Mouse (Mus musculus): Measurements from ENCODE around the gene Mob3b. TPM values are rescaled to one million over a fixed set of nuclear protein-coding genes. Genes with fewer than 3 reads are reported as not detected.

Mob3b gene
- polyA plus RNA-seq, 1 experiment from 2014 or later = 30.2 TPM

GRCm38 (mm10) chr4:35082476-35083114, 74.7 kb downstream of the Mob3b start:
- WGBS = 72% methylated on average over 10 of the region's 10 CpGs
- Histone ChIP-seq H3K9ac (no peak overlapping the region), H3K36me3 (no peaks in the 10 kb centered on the region), H3K27ac (no peak overlapping the region), H3K4me1 (replicated peaks) (peaks cover 6% of the 10 kb centered on the region; the same call in 1 of the 2 replicates), H3K4me3 (replicated peaks) (no peak overlapping the region), H3K9me3 (no peaks in the 10 kb centered on the region), H3K4me2 (replicated peaks) (no peak overlapping the region), H3K27me3 (replicated peaks) (no peaks in the 10 kb centered on the region)
- ATAC-seq = no peak

DNA sequence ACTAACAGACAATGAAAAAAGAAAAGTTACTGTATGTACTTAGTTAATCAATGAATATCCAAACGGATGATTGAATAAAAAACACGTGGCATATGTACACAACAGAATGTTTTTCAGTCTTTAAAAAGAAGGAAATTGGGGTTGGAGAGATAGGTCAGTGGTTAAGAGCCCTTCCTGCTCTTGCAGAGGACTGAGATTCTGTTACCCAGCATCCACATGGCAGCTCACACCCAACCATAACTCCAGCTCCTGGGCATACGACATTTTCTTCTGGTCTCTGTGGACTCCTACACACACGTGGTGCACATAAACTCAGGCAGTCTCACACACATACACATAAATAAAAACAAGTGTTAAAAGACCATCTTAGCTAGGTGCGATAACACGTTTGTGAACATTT, 77.0 kb downstream of the Mob3b start:
- H3K4me3 ChIP-seq (replicated peaks) = no peak overlapping the region
- no peaks in the 10 kb centered on the region for H3K4me1 ChIP-seq (replicated peaks)
- no peaks in the 10 kb centered on the region for H3K9me3 ChIP-seq
- no peak overlapping the region for H3K9ac ChIP-seq
- no peak overlapping the region for H3K27ac ChIP-seq
- no peak overlapping the region for H3K4me2 ChIP-seq (replicated peaks)
- no peaks in the 10 kb centered on the region for H3K36me3 ChIP-seq
- no peaks in the 10 kb centered on the region for H3K27me3 ChIP-seq (replicated peaks)
- ATAC-seq = no peak
- 84% methylated on average over 6 of the region's 6 CpGs for WGBS

DNA sequence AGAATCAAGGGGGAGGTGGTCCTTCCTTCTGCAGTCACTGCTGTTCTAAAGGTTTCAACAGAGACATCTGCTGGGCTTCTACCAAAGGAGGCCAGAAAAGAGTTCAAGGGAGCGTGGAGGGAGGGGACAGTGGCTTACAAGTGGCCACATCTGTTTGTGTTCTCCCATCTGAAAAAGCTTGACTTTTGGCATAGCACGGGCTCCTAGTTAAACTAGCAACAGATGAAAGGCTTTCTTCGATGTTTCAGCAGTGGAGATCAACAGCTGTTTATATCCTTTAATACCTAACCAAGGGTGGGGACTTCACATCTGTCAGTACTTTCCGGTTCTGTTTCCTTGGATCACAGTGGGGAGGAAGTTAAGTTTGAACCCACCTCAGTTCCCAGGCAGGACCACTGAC, 88.5 kb downstream of the Mob3b start:
- no peak overlapping the region for H3K4me2 ChIP-seq (replicated peaks)
- no peak for ATAC-seq
- H3K9ac ChIP-seq = no peak overlapping the region
- no peaks in the 10 kb centered on the region for H3K36me3 ChIP-seq
- H3K27me3 ChIP-seq (replicated peaks) = no peaks in the 10 kb centered on the region
- 45% methylated on average over 4 of the region's 4 CpGs for WGBS
- no peak overlapping the region for H3K4me3 ChIP-seq (replicated peaks)
- no peak overlapping the region for H3K27ac ChIP-seq
- no peaks in the 10 kb centered on the region for H3K9me3 ChIP-seq
- H3K4me1 ChIP-seq (replicated peaks) = peaks cover 11% of the 10 kb centered on the region

DNA sequence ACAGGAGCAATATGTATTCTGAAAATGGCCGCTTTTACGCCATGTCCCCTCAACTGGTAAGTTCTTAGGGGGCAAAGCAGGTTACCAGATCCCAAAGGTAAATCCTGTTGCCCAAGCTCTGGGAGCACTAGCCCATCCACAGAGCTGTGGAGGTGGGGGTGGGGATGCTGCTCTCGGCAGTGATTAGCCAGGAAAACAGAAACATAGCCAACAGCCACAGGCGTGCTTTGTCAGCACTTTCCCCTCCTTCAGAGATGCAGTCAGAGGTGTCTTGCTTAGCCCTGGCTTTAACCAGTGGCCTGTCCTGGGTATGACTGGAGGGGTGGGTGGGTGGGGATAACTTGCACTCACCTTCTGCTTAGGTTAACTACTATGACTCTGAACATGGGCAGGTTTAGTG, 91.1 kb downstream of the Mob3b start:
- whole genome bisulfite sequencing = 75% methylated on average over 4 of the region's 4 CpGs
- no peaks in the 10 kb centered on the region for H3K27me3 ChIP-seq (replicated peaks)
- H3K9me3 ChIP-seq = no peaks in the 10 kb centered on the region
- no peak overlapping the region for H3K27ac ChIP-seq
- no peak overlapping the region for H3K4me2 ChIP-seq (replicated peaks)
- no peak overlapping the region for H3K9ac ChIP-seq
- no peaks in the 10 kb centered on the region for H3K36me3 ChIP-seq
- H3K4me3 ChIP-seq (replicated peaks) = no peak overlapping the region
- no peak for ATAC-seq
- peaks cover 18% of the 10 kb centered on the region for H3K4me1 ChIP-seq (replicated peaks)

DNA sequence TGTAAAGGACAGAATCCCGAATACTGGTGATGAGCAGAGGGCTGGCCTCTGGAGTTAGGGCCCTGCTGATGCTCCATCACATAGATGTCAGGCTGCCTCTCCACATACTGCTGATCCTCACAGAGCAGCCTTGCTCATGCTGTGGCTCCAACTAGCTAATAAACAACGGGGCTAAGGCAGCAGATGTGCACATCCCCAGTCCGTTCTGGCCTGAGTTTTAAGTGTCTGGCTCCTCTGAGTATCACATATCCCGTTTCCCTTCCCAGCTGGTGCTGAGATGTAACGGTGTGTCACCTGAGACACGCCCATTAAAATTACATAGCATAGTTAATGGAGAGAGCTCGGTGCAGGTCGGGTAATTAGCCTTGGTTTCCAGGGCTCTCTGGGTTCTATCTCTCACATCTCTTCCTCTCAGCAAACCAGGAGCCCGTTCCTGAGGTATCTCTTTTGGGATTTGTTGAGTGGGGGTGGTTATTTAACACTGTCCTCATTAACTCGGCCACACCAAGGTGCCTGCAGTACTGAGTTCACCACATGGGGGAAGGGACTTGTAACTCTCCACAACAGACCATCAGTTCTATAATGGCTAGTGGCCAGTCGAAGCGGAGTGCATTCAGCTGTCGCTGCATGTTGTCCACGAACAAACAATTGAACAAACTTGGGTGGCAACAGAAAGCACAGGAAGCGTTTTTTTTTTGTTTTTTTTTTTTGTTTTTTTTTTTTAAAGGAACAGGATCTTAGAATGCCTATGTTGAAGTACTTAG, 92.0 kb downstream of the Mob3b start:
- no peak overlapping the region for H3K27ac ChIP-seq
- H3K4me3 ChIP-seq (replicated peaks) = no peak overlapping the region
- no peaks in the 10 kb centered on the region for H3K27me3 ChIP-seq (replicated peaks)
- H3K9ac ChIP-seq = no peak overlapping the region
- H3K9me3 ChIP-seq = no peaks in the 10 kb centered on the region
- peaks cover 21% of the 10 kb centered on the region for H3K4me1 ChIP-seq (replicated peaks)
- 39% methylated on average over 15 of the region's 15 CpGs for WGBS
- H3K4me2 ChIP-seq (replicated peaks) = no peak overlapping the region
- no peaks in the 10 kb centered on the region for H3K36me3 ChIP-seq
- ATAC-seq = peak; percentile 61

- Histone ChIP-seq H3K4me2 (replicated peaks) (no peak overlapping the region), H3K36me3 (no peaks in the 10 kb centered on the region), H3K9ac (no peak overlapping the region), H3K27ac (no peak overlapping the region), H3K4me1 (replicated peaks) (peaks cover 18% of the 10 kb centered on the region; the same call in 1 of the 2 replicates), H3K9me3 (no peaks in the 10 kb centered on the region), H3K27me3 (replicated peaks) (no peaks in the 10 kb centered on the region), H3K4me3 (replicated peaks) (no peak overlapping the region)
- WGBS = 63% methylated on average over 7 of the region's 7 CpGs
- no peak for ATAC-seq
These were observed 94.1 kb downstream of the Mob3b start for GRCm38 (mm10) chr4:35063146-35063719.

GRCm38 (mm10) chr4:35060964-35061363, 96.3 kb downstream of the Mob3b start:
- H3K27ac ChIP-seq = no peak overlapping the region
- H3K36me3 ChIP-seq = no peaks in the 10 kb centered on the region
- 66% methylated on average over 1 of the region's 1 CpGs for WGBS
- ATAC-seq = no peak
- H3K4me2 ChIP-seq (replicated peaks) = no peak overlapping the region
- no peak overlapping the region for H3K4me3 ChIP-seq (replicated peaks)
- no peaks in the 10 kb centered on the region for H3K27me3 ChIP-seq (replicated peaks)
- peaks cover 18% of the 10 kb centered on the region; the same call in 1 of the 2 replicates for H3K4me1 ChIP-seq (replicated peaks)
- H3K9ac ChIP-seq = no peak overlapping the region
- H3K9me3 ChIP-seq = no peaks in the 10 kb centered on the region

DNA sequence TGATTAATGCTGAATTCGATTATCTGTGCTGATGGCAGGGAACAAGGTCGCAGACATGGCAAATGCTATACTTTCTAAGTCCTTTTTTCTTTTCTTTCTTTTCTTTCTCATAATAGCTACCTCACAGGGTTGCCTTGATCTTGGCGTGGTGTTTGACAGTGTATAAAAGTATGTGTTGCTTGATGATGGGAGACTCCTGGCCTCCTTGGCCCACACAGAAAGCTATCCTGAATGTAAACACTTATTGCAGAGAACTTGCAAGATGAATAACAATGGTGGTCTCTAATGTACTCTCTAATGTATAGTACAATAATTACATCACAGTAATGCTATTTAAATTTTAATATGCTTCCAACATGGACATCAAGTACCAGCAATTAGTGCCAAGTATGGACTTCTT, 96.9 kb downstream of the Mob3b start:
- H3K36me3 ChIP-seq = no peaks in the 10 kb centered on the region
- no peak overlapping the region for H3K4me3 ChIP-seq (replicated peaks)
- H3K27ac ChIP-seq = no peak overlapping the region
- no peak overlapping the region for H3K4me2 ChIP-seq (replicated peaks)
- no peaks in the 10 kb centered on the region for H3K9me3 ChIP-seq
- WGBS = 72% methylated on average over 3 of the region's 3 CpGs
- H3K27me3 ChIP-seq (replicated peaks) = no peaks in the 10 kb centered on the region
- H3K4me1 ChIP-seq (replicated peaks) = peaks cover 17% of the 10 kb centered on the region; the same call in 1 of the 2 replicates
- no peak for ATAC-seq
- no peak overlapping the region for H3K9ac ChIP-seq

DNA sequence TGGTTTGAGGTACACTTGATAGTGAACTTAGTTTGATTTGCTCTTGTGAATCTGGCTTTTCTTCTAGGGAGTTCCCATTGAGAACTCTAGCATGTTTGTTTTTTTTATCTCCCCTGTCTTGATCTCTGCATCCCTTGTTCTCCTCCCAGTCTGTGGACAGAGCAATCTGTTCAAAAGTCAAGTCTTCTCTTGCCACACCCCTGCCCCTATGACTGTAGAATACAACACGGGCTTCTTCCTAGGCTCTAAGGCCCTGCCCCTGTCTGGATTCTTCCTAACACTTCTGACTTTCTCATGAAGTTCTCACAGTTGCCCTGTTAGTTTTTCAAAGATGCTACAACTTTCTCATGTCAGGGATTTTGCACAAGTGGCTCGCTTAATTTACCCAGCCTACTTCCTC, 102.9 kb downstream of the Mob3b start:
- H3K9ac ChIP-seq = no peak overlapping the region
- H3K4me3 ChIP-seq (replicated peaks) = no peak overlapping the region
- H3K9me3 ChIP-seq = no peaks in the 10 kb centered on the region
- WGBS = 62% methylated on average over 2 of the region's 2 CpGs
- peak; percentile 72 for ATAC-seq
- H3K4me1 ChIP-seq (replicated peaks) = peaks cover 35% of the 10 kb centered on the region
- no peaks in the 10 kb centered on the region for H3K36me3 ChIP-seq
- no peaks in the 10 kb centered on the region for H3K27me3 ChIP-seq (replicated peaks)
- H3K4me2 ChIP-seq (replicated peaks) = no peak overlapping the region
- H3K27ac ChIP-seq = peak overlapping the region; percentile 36

DNA sequence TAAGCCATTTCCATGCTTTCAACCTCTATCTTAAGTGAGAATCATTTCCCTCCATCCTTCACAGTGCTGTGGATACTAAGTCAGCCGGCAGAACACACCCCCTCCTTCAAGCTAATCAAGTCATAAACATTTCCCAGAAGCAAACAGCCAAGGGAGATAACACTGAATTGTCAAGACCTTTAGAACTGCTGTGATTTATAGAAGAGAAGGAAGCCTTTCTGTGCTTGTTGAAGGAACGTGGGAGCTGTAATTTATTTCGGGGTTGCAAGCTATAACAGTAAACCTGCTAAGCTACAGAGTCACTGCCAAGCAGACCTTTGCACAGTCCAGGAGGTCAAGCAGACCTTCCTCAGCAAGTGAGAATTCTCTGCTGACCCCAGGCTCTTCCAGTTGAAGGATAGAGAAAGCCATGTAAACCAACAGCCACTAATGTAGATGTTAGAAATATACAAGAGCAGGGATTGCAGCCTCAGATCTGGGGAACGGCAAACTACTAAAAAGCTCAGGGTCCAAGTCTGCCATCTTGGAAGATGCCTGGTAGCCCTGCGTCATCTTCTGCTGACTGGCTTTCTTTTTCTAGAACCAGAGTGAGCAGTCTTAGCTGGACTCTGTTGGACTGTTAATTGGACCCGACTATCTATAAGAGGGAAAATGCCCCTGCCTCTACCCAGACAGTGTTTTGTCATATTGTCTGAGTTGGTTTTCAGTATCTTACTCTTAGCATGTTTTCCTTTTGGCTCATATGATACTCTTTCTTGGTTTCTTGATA, 104.9 kb downstream of the Mob3b start:
- H3K4me3 ChIP-seq (replicated peaks) = no peak overlapping the region
- WGBS = 29% methylated on average over 6 of the region's 6 CpGs
- peak overlapping the region; percentile 23; the same call in 1 of the 2 replicates for H3K4me2 ChIP-seq (replicated peaks)
- peaks cover 35% of the 10 kb centered on the region for H3K4me1 ChIP-seq (replicated peaks)
- H3K36me3 ChIP-seq = no peaks in the 10 kb centered on the region
- no peaks in the 10 kb centered on the region for H3K27me3 ChIP-seq (replicated peaks)
- ATAC-seq = peak; percentile 88
- no peaks in the 10 kb centered on the region for H3K9me3 ChIP-seq
- no peak overlapping the region for H3K9ac ChIP-seq
- H3K27ac ChIP-seq = peak overlapping the region; percentile 75

DNA sequence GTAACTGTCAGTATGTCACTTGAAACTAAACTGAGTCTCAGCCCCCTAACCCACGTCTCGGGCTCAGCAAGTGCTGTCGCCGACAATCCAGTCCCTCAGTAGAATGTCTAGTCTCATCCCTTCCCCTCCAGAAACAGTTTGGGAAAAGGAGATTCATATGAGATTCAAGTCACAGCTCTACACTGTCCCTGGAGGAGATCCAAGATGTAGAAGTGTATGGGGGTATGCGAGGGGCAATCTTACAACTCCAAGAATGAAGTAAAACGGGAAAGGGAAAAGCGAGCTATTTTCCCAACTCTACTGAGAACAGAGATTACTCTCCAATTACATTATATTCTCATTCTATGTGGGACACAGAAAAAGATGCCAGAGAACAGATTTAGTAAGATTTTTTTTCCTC, 106.1 kb downstream of the Mob3b start:
- Histone ChIP-seq H3K36me3 (no peaks in the 10 kb centered on the region), H3K27me3 (replicated peaks) (no peaks in the 10 kb centered on the region), H3K27ac (no peak overlapping the region), H3K4me2 (replicated peaks) (no peak overlapping the region), H3K4me3 (replicated peaks) (no peak overlapping the region), H3K4me1 (replicated peaks) (peaks cover 35% of the 10 kb centered on the region), H3K9ac (no peak overlapping the region), H3K9me3 (no peaks in the 10 kb centered on the region)
- no peak for ATAC-seq
- 61% methylated on average over 7 of the region's 7 CpGs for WGBS

DNA sequence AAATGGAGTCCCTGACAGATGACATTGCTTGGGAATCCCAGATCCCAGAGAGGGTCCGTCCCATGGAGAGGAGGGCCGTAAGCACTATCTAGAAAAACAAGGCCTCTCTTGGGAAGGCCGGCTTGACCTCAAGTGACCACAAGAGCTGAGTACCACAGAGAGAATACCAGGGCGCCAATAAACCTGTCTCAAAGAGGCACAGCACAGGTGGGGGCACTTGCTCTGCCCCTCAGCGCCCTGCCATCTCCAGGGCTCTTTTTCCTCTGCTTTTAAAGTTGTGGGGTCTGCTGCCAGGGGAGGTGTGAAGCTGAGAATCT, 107.6 kb downstream of the Mob3b start:
- ATAC-seq = no peak
- WGBS = 59% methylated on average over 5 of the region's 5 CpGs
- Histone ChIP-seq H3K9ac (no peak overlapping the region), H3K36me3 (no peaks in the 10 kb centered on the region), H3K4me1 (replicated peaks) (peaks cover 30% of the 10 kb centered on the region), H3K27me3 (replicated peaks) (no peaks in the 10 kb centered on the region), H3K27ac (no peak overlapping the region), H3K4me3 (replicated peaks) (no peak overlapping the region), H3K9me3 (no peaks in the 10 kb centered on the region), H3K4me2 (replicated peaks) (no peak overlapping the region)

Measured in intestine, embryonic 15.5 days (tissue).